Mouse (Mus musculus): Measurements from ENCODE around the gene Grm6. TPM values are rescaled to one million over a fixed set of nuclear protein-coding genes. Genes with fewer than 3 reads are reported as not detected.

Grm6 gene
- polyA plus RNA-seq (2015; fragmentation: Nextera tagmentation; extraction: Ambion mirVana), result not detected in 2 replicates

DNA sequence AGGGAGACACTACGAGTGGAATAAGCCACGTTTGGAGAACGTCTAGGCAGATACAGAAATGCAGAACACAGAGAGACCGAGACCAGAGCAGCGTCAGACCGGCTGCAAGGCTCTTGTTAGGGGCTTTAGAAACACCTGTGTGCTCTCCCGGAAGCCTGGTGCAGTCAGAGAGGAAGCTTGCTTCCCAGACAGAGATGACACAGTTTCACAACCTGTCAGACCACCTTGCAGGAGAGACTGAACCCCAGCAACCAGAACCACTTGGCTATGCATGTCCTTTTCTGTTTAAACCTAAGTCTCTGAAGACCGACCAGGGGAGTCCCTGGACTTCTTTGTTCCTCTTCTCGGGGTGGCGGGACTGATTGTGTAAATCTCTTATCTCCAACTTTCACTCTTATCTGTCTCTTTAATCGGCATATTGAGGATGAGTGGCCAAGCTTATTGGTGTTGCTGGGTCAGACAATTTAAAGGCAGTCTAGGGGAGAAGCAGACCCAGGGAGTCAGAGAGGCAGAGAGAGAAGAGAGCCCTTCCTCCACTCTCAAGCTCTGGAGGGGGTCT, at the start of gene Grm6:
TSS of gene Grm6 (plus strand) at position 509 of the 559 bp plus-strand sequence.
- Histone ChIP-seq H3K4me2 (peak within 1 kb of the TSS; percentile 96), H3K27me3 (peaks cover 74% of the 10 kb centered on the region), H3K36me3 (no peaks in the 10 kb centered on the region), H3K4me3 (peak within 1 kb of the TSS; percentile 51), H3K9me3 (peaks cover 7% of the 10 kb centered on the region; the same call in 1 of the 2 replicates), H3K9ac (peak within 1 kb of the TSS; percentile 68), H3K4me1 (replicated peaks) (peaks cover 24% of the 10 kb centered on the region), H3K27ac (no peak within 1 kb of the TSS)
- WGBS, result 3% methylated on average over 11 of the region's 11 CpGs
- no peak for ATAC-seq (ENCODE audit: low FRiP score)

DNA sequence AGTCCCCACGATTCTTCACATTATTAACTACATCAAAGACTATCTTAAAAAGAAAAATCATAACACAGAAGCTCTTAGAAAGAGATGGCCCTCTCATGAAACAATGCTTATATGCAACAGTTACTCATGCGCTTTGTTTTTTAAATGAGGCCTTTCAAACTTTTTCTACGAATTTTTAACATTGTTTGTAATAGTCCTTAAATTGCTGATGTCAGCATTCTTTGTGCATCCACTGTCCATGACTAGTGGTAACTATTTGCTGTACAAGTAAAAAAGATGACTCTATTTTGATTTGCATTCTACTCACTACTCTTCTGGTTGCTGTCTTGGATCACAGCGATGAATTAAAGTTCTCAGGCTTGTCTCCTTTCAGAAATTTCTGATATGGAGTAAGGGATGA, 36.3 kb upstream of the Grm6 start:
- WGBS, result 98% methylated on average over 4 of the region's 4 CpGs
- H3K9ac ChIP-seq, result no peak overlapping the region

DNA sequence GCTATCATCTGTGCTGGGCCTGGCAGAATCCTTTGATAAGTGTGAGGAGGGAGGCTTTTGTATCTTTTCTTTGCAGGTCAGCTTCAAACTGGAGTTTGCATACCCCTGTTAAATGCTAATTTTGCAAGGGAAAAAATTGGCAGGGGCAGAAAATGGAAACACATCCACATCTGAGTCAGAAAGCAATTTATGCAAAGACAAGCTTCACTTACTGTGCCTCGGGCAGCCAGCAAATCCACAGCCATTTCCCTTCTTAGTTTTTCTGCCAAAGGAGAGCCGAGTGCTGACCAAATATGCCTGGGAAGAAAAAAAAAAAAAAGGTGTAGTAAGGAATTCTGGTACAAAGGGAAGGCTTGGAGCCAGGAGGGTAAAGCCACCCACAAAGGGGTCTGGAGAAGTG, 24.3 kb upstream of the Grm6 start:
- Histone ChIP-seq H3K9me3 (0 out of 2 replicates have a peak, but pooled peaks cover 3% of the 10 kb centered on the region), H3K4me1 (replicated peaks) (peaks cover 19% of the 10 kb centered on the region), H3K9ac (peak overlapping the region; percentile 90), H3K27ac (no peak overlapping the region), H3K4me3 (peak overlapping the region; percentile 78), H3K4me2 (peak overlapping the region; percentile 86), H3K36me3 (peaks cover 43% of the 10 kb centered on the region), H3K27me3 (no peaks in the 10 kb centered on the region)
- WGBS, result 59% methylated on average over 2 of the region's 2 CpGs
- no peak for ATAC-seq (ENCODE audit: low FRiP score)

More for the DNA sequence above, 36.3 kb upstream of the Grm6 start:
- peaks cover 98% of the 10 kb centered on the region for H3K36me3 ChIP-seq
- no peaks in the 10 kb centered on the region for H3K27me3 ChIP-seq
- no peak overlapping the region for H3K27ac ChIP-seq
- no peaks in the 10 kb centered on the region for H3K4me1 ChIP-seq (replicated peaks)
- no peak for ATAC-seq (ENCODE audit: low FRiP score)
- no peak overlapping the region for H3K4me2 ChIP-seq
- H3K9me3 ChIP-seq, result peaks cover 68% of the 10 kb centered on the region
- H3K4me3 ChIP-seq, result no peak overlapping the region

DNA sequence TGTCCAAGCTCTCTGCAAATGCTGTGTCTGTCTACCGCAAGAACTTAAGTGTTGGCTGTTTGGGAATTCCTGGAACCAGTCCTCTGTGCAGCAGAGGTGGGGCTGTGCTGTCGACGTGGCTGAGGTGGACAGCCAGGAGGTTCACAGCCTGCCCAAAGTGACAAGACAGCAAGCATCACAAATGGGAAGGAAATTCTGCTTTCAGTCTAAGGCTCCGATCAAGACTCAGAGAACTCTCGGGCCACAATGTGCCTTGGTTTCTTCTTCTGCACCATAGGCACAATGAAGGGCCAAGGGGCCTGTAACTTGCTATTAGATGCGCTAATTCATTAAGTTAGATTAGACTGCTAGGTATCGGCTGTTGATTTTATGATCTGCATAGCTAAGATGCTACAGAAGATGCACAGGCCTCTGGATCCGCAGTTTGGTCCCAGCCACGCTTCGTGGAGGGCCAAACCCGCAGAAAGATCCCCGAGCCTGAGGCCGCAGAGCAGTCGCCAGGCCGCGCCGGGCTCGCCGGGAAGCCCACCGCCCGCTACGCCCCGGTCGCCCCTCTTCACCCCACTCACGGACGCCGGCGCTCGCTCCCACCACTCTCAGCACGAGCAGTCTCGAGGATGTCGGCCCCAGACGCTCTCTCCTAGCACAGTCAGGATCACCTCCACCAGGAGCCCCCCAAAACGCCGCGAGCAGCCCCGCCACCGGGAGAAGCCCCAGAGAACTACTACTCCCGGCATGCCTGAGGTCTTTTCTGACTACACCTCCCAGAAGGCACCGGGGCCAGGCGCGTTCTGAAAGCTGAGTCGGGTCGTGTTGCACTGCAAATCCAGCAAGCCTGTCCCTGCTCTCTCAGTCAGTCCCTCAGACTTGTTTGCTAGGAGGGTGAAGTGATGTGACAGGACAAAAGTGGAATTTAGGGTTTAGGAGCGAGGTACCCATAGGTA, 23.2 kb upstream of the Grm6 start, which contains the start of gene Zfp354c:
TSS of gene Zfp354c (minus strand) at position 715 of the 944 bp plus-strand sequence.
- under 1% methylated on average over 45 of the region's 45 CpGs for WGBS
- Histone ChIP-seq H3K9ac (peak within 1 kb of the TSS; percentile 90), H3K27me3 (no peaks in the 10 kb centered on the region), H3K4me3 (peak within 1 kb of the TSS; percentile 78), H3K27ac (peak within 1 kb of the TSS; percentile 81), H3K36me3 (peaks cover 40% of the 10 kb centered on the region), H3K9me3 (0 out of 2 replicates have a peak, but pooled peaks cover 3% of the 10 kb centered on the region), H3K4me2 (peak within 1 kb of the TSS; percentile 86), H3K4me1 (replicated peaks) (peaks cover 19% of the 10 kb centered on the region)
- peak; percentile 97 for ATAC-seq (ENCODE audit: low FRiP score)

DNA sequence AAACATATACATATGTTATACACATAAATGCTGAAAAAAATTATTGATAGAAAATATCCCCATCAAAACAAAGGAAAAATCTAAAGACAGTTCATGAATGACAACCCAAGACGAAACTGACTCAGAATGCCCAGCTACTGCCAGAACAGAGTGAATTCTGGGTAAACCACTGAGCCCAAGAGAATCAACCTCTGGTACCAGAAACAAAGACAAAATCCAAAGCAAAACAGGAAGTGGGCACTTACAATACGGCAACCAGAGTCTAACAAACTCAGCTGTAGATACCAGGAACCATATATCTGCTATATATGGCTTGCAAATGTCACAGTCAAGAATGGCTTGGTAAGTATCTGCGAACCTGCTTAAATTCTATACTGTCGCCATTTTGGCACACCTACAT, 14.8 kb upstream of the Grm6 start:
- no peak overlapping the region for H3K4me3 ChIP-seq
- H3K4me2 ChIP-seq, result no peak overlapping the region
- no peaks in the 10 kb centered on the region for H3K27me3 ChIP-seq
- no peak overlapping the region for H3K27ac ChIP-seq
- WGBS, result 96% methylated on average over 4 of the region's 4 CpGs
- peaks cover 10% of the 10 kb centered on the region for H3K4me1 ChIP-seq (replicated peaks)
- no peak overlapping the region for H3K9ac ChIP-seq
- H3K9me3 ChIP-seq, result peaks cover 9% of the 10 kb centered on the region; the same call in 1 of the 2 replicates
- H3K36me3 ChIP-seq, result peaks cover 25% of the 10 kb centered on the region
- ATAC-seq (ENCODE audit: low FRiP score), result no peak

DNA sequence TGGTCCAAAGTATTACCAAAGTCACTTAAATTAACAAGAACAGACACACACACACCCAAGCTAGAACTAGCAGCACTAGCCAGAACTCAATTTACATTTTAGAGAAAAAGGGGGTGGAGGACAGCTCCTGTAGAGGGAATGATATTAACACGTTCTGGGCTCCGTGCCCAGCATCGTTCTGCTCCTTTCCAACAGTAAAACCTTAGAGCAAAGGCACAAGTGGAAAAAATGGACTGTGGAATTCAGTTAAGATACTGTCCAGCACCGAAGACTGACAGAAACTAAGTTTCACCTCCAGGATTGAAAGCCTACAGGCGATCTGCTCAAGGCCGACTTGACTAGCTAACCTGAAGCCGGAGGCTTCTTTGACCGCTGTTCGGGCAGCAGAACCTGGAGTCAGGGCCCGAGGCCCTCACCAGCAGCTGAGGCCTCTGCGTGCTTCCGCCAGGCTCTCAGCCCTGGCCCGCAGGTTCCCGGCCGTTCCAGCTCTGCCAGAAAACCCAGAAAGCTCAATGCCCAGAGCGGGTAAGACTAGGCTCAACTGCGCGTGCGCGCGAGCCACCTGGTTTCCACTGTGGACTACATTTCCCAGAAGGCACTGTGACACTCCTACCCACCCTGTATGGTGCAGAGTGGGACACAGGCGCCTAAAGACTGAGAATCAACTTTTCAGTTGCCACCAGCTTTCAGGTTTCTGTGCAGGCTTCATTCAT, 9.3 kb upstream of the Grm6 start, which contains the start of gene Zfp879:
TSS of gene Zfp879 (minus strand) at position 530 of the 713 bp plus-strand sequence.
- peak; percentile 96 for ATAC-seq (ENCODE audit: low FRiP score)
- 25% methylated on average over 22 of the region's 22 CpGs for WGBS

DNA sequence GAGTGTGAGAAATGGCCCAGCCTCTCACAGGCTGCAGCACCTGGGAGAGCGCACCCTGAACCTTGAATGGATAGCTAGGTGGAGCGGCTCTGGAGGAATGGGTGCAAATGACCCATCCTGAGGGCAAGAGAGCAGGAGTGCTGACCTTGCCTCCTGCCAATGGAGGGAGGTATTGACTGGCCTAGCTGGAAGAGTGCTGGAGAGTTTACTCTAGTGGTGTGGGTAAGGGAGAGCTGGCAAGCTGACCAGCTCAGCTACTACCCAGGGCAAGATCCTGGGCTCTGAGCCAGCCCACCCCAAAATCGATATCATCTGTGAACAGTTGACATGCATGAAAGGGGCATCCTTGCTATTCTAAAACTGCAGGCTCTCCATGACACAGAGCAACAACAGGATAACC, 4.5 kb upstream of the Grm6 start:
- WGBS, result 96% methylated on average over 3 of the region's 3 CpGs
- no peak overlapping the region for H3K4me3 ChIP-seq

More for the DNA sequence above, 9.3 kb upstream of the Grm6 start, which contains the start of gene Zfp879:
- Histone ChIP-seq H3K4me3 (peak within 1 kb of the TSS; percentile 51), H3K4me2 (peak within 1 kb of the TSS; percentile 66), H3K9ac (peak within 1 kb of the TSS; percentile 76), H3K36me3 (no peaks in the 10 kb centered on the region), H3K27me3 (0 out of 2 replicates have a peak, but pooled peaks cover 4% of the 10 kb centered on the region), H3K4me1 (replicated peaks) (peaks cover 19% of the 10 kb centered on the region), H3K27ac (peak within 1 kb of the TSS; percentile 82), H3K9me3 (no peaks in the 10 kb centered on the region)

DNA sequence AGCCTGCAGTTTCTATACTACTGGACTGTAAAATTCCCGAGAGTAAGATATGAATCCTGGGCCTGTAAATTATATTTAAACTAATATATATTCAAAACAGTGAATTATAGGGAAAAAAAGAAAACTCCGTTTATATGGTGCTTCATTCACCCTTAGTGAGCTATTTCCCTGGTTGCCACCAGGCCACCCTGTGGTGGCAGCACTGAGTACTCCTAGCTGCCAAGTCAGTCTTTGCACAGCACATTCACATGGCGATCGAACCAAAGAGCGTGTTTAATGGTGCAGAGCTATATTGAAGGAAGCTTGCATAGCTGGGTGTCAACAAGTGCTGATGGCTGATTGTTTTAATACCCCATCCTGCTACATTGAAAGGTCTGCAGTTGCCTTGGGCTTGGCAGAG, 3.4 kb upstream of the Grm6 start:
- Histone ChIP-seq H3K4me1 (replicated peaks) (peaks cover 23% of the 10 kb centered on the region), H3K9me3 (peaks cover 7% of the 10 kb centered on the region; the same call in 1 of the 2 replicates), H3K4me2 (no peak overlapping the region), H3K36me3 (no peaks in the 10 kb centered on the region), H3K4me3 (no peak overlapping the region), H3K27me3 (peaks cover 54% of the 10 kb centered on the region), H3K27ac (no peak overlapping the region), H3K9ac (no peak overlapping the region)
- WGBS, result 67% methylated on average over 5 of the region's 5 CpGs
- ATAC-seq (ENCODE audit: low FRiP score), result no peak

More for the DNA sequence above, 4.5 kb upstream of the Grm6 start:
- H3K27me3 ChIP-seq, result peaks cover 43% of the 10 kb centered on the region
- H3K9ac ChIP-seq, result no peak overlapping the region
- H3K4me2 ChIP-seq, result no peak overlapping the region
- peaks cover 7% of the 10 kb centered on the region; the same call in 1 of the 2 replicates for H3K9me3 ChIP-seq
- no peaks in the 10 kb centered on the region for H3K36me3 ChIP-seq
- H3K4me1 ChIP-seq (replicated peaks), result peaks cover 19% of the 10 kb centered on the region
- H3K27ac ChIP-seq, result no peak overlapping the region
- no peak for ATAC-seq (ENCODE audit: low FRiP score)

DNA sequence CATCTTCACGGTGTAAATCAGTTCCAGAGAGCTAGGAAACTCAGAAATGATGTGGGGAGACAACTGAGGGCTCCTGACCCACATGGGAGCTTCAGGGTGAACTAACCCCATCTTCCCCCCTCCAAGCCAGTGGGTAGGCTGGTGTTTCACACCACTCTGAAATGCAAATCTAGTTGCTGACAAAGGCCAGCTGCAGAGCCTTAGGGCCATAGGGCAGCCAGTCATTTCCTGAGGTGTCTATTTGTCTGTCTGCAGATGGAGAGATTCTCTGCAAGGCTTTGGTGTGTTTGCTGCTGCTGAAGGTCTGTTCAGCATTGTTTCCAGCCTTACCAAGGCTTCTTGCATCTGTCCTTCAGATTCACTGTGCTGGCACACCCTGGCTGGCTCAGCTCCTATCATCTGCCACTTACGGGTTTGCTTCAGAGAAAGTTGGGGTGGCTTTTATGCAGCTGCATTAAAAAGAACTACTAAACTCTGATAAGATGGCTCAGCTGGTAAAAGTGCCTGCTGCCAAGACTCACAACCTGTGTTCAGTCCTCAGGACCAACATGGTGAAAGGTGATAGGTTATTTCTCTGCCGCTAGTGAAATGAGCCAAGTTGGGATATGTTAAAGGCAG, 1.9 kb upstream of the Grm6 start:
- 48% methylated on average over 3 of the region's 3 CpGs for WGBS
- Histone ChIP-seq H3K9ac (no peak overlapping the region), H3K4me1 (replicated peaks) (peaks cover 24% of the 10 kb centered on the region), H3K36me3 (no peaks in the 10 kb centered on the region), H3K4me2 (no peak overlapping the region), H3K27ac (no peak overlapping the region), H3K27me3 (peaks cover 70% of the 10 kb centered on the region), H3K9me3 (peaks cover 7% of the 10 kb centered on the region; the same call in 1 of the 2 replicates), H3K4me3 (no peak overlapping the region)
- no peak for ATAC-seq (ENCODE audit: low FRiP score)

DNA sequence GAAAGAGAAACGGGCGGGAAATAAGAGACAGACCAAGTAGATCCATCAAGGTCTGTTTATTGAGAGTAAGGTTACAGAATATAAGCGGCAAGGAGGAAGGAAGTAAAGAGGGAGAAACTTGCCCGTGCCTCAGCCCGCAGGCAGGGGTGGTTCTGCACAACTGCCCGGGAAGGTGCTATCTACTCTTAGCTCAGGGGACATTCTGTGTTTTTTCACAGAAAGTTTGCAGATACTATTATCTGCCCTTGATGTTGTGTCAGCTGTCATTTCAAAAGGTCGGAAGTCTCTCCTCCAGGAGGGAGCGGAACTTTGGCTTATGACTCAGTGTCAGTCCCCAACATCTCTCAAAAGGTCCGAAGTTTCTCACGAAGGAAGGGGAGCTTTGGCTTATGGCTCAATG, 1.2 kb upstream of the Grm6 start:
- 9% methylated on average over 10 of the region's 10 CpGs for WGBS
- H3K27me3 ChIP-seq, result peaks cover 77% of the 10 kb centered on the region
- no peak overlapping the region for H3K4me2 ChIP-seq
- H3K4me3 ChIP-seq, result no peak overlapping the region
- no peak overlapping the region for H3K9ac ChIP-seq
- H3K9me3 ChIP-seq, result peaks cover 7% of the 10 kb centered on the region; the same call in 1 of the 2 replicates
- H3K36me3 ChIP-seq, result no peaks in the 10 kb centered on the region
- H3K27ac ChIP-seq, result no peak overlapping the region
- no peak for ATAC-seq (ENCODE audit: low FRiP score)
- H3K4me1 ChIP-seq (replicated peaks), result peaks cover 24% of the 10 kb centered on the region

DNA sequence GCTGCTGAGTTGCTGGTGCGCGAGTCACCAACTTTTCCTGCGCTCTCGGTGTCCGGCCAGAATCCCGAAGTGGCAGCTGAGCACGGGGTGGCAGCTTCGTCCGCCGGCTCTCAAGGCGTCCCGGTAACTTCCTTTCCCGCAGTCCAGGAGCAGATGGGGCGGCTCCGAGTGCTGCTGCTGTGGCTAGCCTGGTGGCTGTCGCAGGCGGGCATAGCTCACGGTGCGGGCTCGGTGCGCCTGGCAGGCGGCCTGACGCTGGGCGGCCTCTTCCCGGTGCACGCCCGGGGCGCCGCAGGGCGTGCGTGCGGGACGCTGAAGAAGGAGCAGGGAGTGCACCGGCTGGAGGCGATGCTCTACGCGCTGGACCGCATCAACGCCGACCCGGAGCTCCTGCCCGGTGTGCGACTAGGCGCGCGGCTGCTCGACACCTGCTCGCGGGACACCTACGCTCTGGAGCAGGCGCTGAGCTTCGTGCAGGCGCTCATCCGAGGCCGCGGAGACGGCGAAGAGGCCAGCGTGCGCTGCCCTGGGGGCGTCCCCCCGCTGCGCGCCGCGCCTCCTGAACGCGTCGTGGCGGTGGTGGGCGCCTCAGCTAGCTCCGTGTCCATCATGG, 610 bp downstream of the Grm6 start:
- under 1% methylated on average over 71 of the region's 72 CpGs for WGBS

More for the DNA sequence above, 610 bp downstream of the Grm6 start:
- Histone ChIP-seq H3K4me3 (peak overlapping the region; percentile 51), H3K4me2 (peak overlapping the region; percentile 96), H3K27ac (no peak overlapping the region), H3K4me1 (replicated peaks) (peaks cover 24% of the 10 kb centered on the region), H3K36me3 (no peaks in the 10 kb centered on the region), H3K9ac (peak overlapping the region; percentile 68), H3K9me3 (peaks cover 7% of the 10 kb centered on the region; the same call in 1 of the 2 replicates), H3K27me3 (peaks cover 73% of the 10 kb centered on the region)
- 0 out of 2 replicates have a peak, but pooled peaks have one; percentile 59 for ATAC-seq (ENCODE audit: low FRiP score)

Data from hindbrain, embryonic 13.5 days (tissue).